Mouse (Mus musculus): ENCODE measurements around the gene Pdcl. TPM values are rescaled to one million over a fixed set of nuclear protein-coding genes. Genes with fewer than 3 reads are reported as not detected.

The Pdcl gene
- total and polyA plus RNA-seq, 3 experiments, result 30.4 to 45.8 TPM; not detected in 1

DNA sequence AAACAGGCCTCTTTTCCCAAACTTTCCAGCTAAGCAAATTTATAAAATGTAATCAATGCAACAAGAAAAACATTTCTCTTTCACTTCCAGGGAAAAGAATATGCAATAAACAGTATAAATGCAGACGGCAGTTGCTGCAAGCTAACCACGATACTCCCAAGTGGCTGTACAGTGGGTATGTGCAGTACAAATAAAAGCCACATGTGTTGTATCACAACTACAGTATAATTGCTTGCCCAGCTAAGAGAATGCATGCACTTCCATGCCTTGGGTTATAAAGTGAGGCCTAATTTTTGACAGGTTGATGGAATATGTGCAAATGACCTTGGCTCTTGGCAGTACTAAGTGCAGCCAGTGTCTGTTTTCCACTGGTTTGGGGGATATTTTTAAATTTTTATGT is 11.5 kb upstream of the Pdcl start:
- no peak for TF ChIP-seq EP300 (IDR thresholded peaks at IDR 0.05; ENCODE audit: low read depth in 1 of 2, low read length in 2 of 2)
- TF ChIP-seq MAX (IDR thresholded peaks at IDR 0.05; ENCODE audit: low read length), result no peak
- TF ChIP-seq TBP (IDR thresholded peaks at IDR 0.05; ENCODE audit: low read depth, low read length), result no peak
- no peak for TF ChIP-seq ZNF384 (IDR thresholded peaks at IDR 0.05; ENCODE audit: low read depth, low read length)
- TF ChIP-seq E2F4 (IDR thresholded peaks at IDR 0.05; ENCODE audit: borderline replicate concordance, low read depth, low read length), result no peak
- no peaks in the 10 kb centered on the region for H3K9me3 ChIP-seq (replicated peaks; ENCODE audit: insufficient read depth, low read length)
- no peaks in the 10 kb centered on the region for H3K4me1 ChIP-seq (ENCODE audit: control insufficient read depth in 1 of 2, insufficient read depth in 2 of 2, low read length in 2 of 2)
- no peaks in the 10 kb centered on the region for H3K79me2 ChIP-seq (ENCODE audit: control insufficient read depth, insufficient read depth, low read length, poor library complexity)
- no peaks in the 10 kb centered on the region for H3K27me3 ChIP-seq (ENCODE audit: control insufficient read depth in 1 of 2, insufficient read depth in 2 of 2, low read length in 2 of 2)
- no peak overlapping the region for H3K4me3 ChIP-seq (ENCODE audit: control insufficient read depth in 1 of 2, insufficient read depth in 1 of 2, low read depth in 2 of 2, low read length in 2 of 2)
- no peak for DNase-seq (ENCODE audit: low read depth, low spot score)
- no peak overlapping the region for H3K27ac ChIP-seq (ENCODE audit: control insufficient read depth, low read depth, low read length)
- no peak overlapping the region for H3K9ac ChIP-seq (ENCODE audit: control insufficient read depth, low read depth, low read length, poor library complexity, severe bottlenecking)
- H3K36me3 ChIP-seq (ENCODE audit: control insufficient read depth in 1 of 2, insufficient read depth in 2 of 2, low read length in 2 of 2), result peaks cover 4 to 14% of the 10 kb centered on the region in 2 experiments; a peak in 3 of 4 replicates

GRCm38 (mm10) chr2:37359908-37360307 is 776 bp upstream of the Pdcl start:
- Histone ChIP-seq H3K9ac (ENCODE audit: control insufficient read depth, low read depth, low read length, poor library complexity, severe bottlenecking) (peak overlapping the region; percentile 65), H3K27me3 (ENCODE audit: control insufficient read depth in 1 of 2, insufficient read depth in 2 of 2, low read length in 2 of 2) (no peaks in the 10 kb centered on the region), H3K79me2 (ENCODE audit: control insufficient read depth, insufficient read depth, low read length, poor library complexity) (peaks cover 3% of the 10 kb centered on the region), H3K4me1 (ENCODE audit: control insufficient read depth in 1 of 2, insufficient read depth in 2 of 2, low read length in 2 of 2) (peaks cover 3 to 8% of the 10 kb centered on the region in 2 experiments; a peak in 3 of 4 replicates), H3K27ac (ENCODE audit: control insufficient read depth, low read depth, low read length) (peak overlapping the region; percentile 57), H3K36me3 (ENCODE audit: control insufficient read depth in 1 of 2, insufficient read depth in 2 of 2, low read length in 2 of 2) (peaks cover 4 to 11% of the 10 kb centered on the region in 2 experiments), H3K9me3 (replicated peaks; ENCODE audit: insufficient read depth, low read length) (no peaks in the 10 kb centered on the region), H3K4me3 (ENCODE audit: control insufficient read depth in 1 of 2, insufficient read depth in 1 of 2, low read depth in 2 of 2, low read length in 2 of 2) (peak overlapping the region; percentile 46 to 78)
- no peak for DNase-seq (ENCODE audit: low read depth, low spot score)
- TF ChIP-seq MEF2A (IDR thresholded peaks at IDR 0.05; ENCODE audit: extremely low read depth, insufficient replicate concordance, low read depth, low read length, poor library complexity, severe bottlenecking), result no peak
- TF ChIP-seq CHD1 (IDR thresholded peaks at IDR 0.05; ENCODE audit: low read depth, low read length), result 0 out of 2 replicates have a peak, but pooled peaks have one; percentile 21

DNA sequence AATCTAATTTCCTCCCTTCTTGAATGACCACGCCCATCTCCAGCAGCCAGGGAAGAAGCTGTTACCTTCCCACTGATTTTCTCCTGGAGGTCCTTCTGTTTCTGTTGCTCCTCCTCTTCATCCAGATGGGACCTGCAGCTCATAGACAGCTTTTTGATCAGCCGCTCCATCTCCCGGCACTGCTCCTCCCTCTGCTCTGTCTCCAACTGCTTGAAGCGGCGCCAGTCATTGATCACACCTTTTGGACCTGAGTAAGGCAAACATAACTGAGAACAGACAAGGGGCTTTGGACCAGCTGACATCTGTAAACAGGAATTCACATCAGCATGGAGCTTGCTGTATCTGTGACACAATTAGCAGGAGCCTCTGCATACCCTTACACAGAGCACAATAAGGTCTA is 3.6 kb downstream of the Pdcl start:
- H3K4me3 ChIP-seq (ENCODE audit: control insufficient read depth in 1 of 2, insufficient read depth in 1 of 2, low read depth in 2 of 2, low read length in 2 of 2), result no peak overlapping the region
- TF ChIP-seq TBP (IDR thresholded peaks at IDR 0.05; ENCODE audit: low read depth, low read length) (no peak), NELFE (IDR thresholded peaks at IDR 0.05; ENCODE audit: low read depth, low read length) (no peak), NRF1 (IDR thresholded peaks at IDR 0.05; ENCODE audit: insufficient read depth, low read depth, low read length, poor library complexity, severe bottlenecking) (no peak), RCOR1 (IDR thresholded peaks at IDR 0.05; ENCODE audit: low read depth, low read length) (no peak), POLR2A (IDR thresholded peaks at IDR 0.05; ENCODE audit: control insufficient read depth in 1 of 2, insufficient read depth in 1 of 2, low read depth in 1 of 2, low read length in 2 of 2, poor library complexity in 1 of 2) (no peak)
- H3K4me1 ChIP-seq (ENCODE audit: control insufficient read depth in 1 of 2, insufficient read depth in 2 of 2, low read length in 2 of 2), result peaks cover 3 to 8% of the 10 kb centered on the region in 2 experiments; a peak in 3 of 4 replicates
- H3K36me3 ChIP-seq (ENCODE audit: control insufficient read depth in 1 of 2, insufficient read depth in 2 of 2, low read length in 2 of 2), result peaks cover 11 to 13% of the 10 kb centered on the region in 2 experiments
- H3K27ac ChIP-seq (ENCODE audit: control insufficient read depth, low read depth, low read length), result no peak overlapping the region
- peaks cover 3% of the 10 kb centered on the region for H3K79me2 ChIP-seq (ENCODE audit: control insufficient read depth, insufficient read depth, low read length, poor library complexity)
- no peaks in the 10 kb centered on the region for H3K27me3 ChIP-seq (ENCODE audit: control insufficient read depth in 1 of 2, insufficient read depth in 2 of 2, low read length in 2 of 2)
- no peak overlapping the region for H3K9ac ChIP-seq (ENCODE audit: control insufficient read depth, low read depth, low read length, poor library complexity, severe bottlenecking)
- H3K9me3 ChIP-seq (replicated peaks; ENCODE audit: insufficient read depth, low read length), result no peaks in the 10 kb centered on the region
- no peak for DNase-seq (ENCODE audit: low read depth, low spot score)
